ENCODE assay signal across 8 mouse cellular contexts in genomic region chr5:91074026-91074425, GRCm38 (mm10). TPM values are rescaled to one million over a fixed set of nuclear protein-coding genes. Genes with fewer than 3 reads are reported as not detected.
DNase-seq lines count a peak whose midpoint lies in the region; ATAC-seq lines count a peak whose summit lies in the region.

No protein-coding gene starts in this region.

- H3K4me3 ChIP-seq in embryonic facial prominence, embryonic 11.5 days (ENCODE audit: low read depth, low read length): no peak overlapping the region; the same call in 1 of the 2 replicates
- peak overlapping the region; percentile 25 for H3K4me3 ChIP-seq in forebrain, embryonic 14.5 days (ENCODE audit: low read depth, low read length)
- H3K4me3 ChIP-seq in intestine, embryonic 14.5 days (ENCODE audit: low read depth, low read length): peak overlapping the region; percentile 26
- peak overlapping the region; percentile 34 for H3K4me3 ChIP-seq in midbrain, embryonic 14.5 days (replicated peaks; ENCODE audit: low read depth, low read length)

- DNase-seq in embryonic facial prominence, embryonic 11.5 days (ENCODE audit: low spot score): no peak
- DNase-seq in forebrain, embryonic 14.5 days (ENCODE audit: low spot score): no peak
- DNase-seq in intestine, embryonic 14.5 days (ENCODE audit: low spot score): no peak
- DNase-seq in midbrain, embryonic 14.5 days: no peak
- no peak for DNase-seq in frontal cortex, postnatal 25 days (ENCODE audit: low spot score in 2 of 2)
- no peak for DNase-seq in kidney, adult 18-20 months
- DNase-seq in gastrocnemius, adult 8-10 months (ENCODE audit: low spot score in 2 of 2): no peak

- H3K27ac ChIP-seq in embryonic facial prominence, embryonic 11.5 days (replicated peaks; ENCODE audit: low read depth, low read length): no peak overlapping the region
- no peak overlapping the region for H3K27ac ChIP-seq in forebrain, embryonic 14.5 days (ENCODE audit: low read depth, low read length)
- H3K27ac ChIP-seq in intestine, embryonic 14.5 days (ENCODE audit: low read depth): no peak overlapping the region
- H3K27ac ChIP-seq in midbrain, embryonic 14.5 days (replicated peaks; ENCODE audit: low read depth, low read length): no peak overlapping the region

- peaks cover 3% of the 10 kb centered on the region for H3K27me3 ChIP-seq in embryonic facial prominence, embryonic 11.5 days (ENCODE audit: control insufficient read depth, insufficient read depth, low read length)
- peaks cover 11% of the 10 kb centered on the region for H3K27me3 ChIP-seq in forebrain, embryonic 14.5 days (replicated peaks; ENCODE audit: control insufficient read depth, insufficient read depth, low read length)
- H3K27me3 ChIP-seq in intestine, embryonic 14.5 days (replicated peaks; ENCODE audit: control insufficient read depth, insufficient read depth, low read length): peaks cover 10% of the 10 kb centered on the region; the same call in 1 of the 2 replicates
- H3K27me3 ChIP-seq in midbrain, embryonic 14.5 days (ENCODE audit: control insufficient read depth, insufficient read depth, low read length): no peaks in the 10 kb centered on the region

- no peaks in the 10 kb centered on the region for H3K4me1 ChIP-seq in embryonic facial prominence, embryonic 11.5 days (ENCODE audit: control insufficient read depth, insufficient read depth, low read length)
- peaks cover 2% of the 10 kb centered on the region; the same call in 1 of the 2 replicates for H3K4me1 ChIP-seq in forebrain, embryonic 14.5 days (ENCODE audit: control insufficient read depth, insufficient read depth, low read length)
- H3K4me1 ChIP-seq in intestine, embryonic 14.5 days (replicated peaks; ENCODE audit: control insufficient read depth, insufficient read depth, low read length): no peaks in the 10 kb centered on the region
- peaks cover 6% of the 10 kb centered on the region; the same call in 1 of the 2 replicates for H3K4me1 ChIP-seq in midbrain, embryonic 14.5 days (ENCODE audit: control insufficient read depth, insufficient read depth, low read length)

- peak overlapping the region; percentile 51 for H3K4me2 ChIP-seq in embryonic facial prominence, embryonic 11.5 days (ENCODE audit: low read depth, low read length)
- peak overlapping the region; percentile 60 for H3K4me2 ChIP-seq in forebrain, embryonic 14.5 days (ENCODE audit: low read length)
- H3K4me2 ChIP-seq in intestine, embryonic 14.5 days (ENCODE audit: low read length): peak overlapping the region; percentile 58
- H3K4me2 ChIP-seq in midbrain, embryonic 14.5 days (ENCODE audit: low read length): peak overlapping the region; percentile 64

- ATAC-seq in embryonic facial prominence, embryonic 11.5 days (replicated peaks; ENCODE audit: insufficient number of reproducible peaks, low FRiP score, low TSS enrichment, low read depth): no peak
- ATAC-seq in forebrain, embryonic 14.5 days: no peak
- ATAC-seq in intestine, embryonic 14.5 days (replicated peaks; ENCODE audit: low FRiP score, low TSS enrichment, low read depth): 0 out of 2 replicates have a peak, but pooled peaks have one; percentile 19
- ATAC-seq in midbrain, embryonic 14.5 days (ENCODE audit: low FRiP score, low TSS enrichment): no peak
- ATAC-seq in megakaryocyte progenitor cell, adult 5-6 weeks (replicated peaks; ENCODE audit: poor library complexity): no peak

- WGBS in embryonic facial prominence, embryonic 11.5 days: 40% methylated on average over 8 of the region's 8 CpGs
- whole genome bisulfite sequencing in forebrain, embryonic 14.5 days: 42% methylated on average over 8 of the region's 8 CpGs
- WGBS in intestine, embryonic 14.5 days: 36% methylated on average over 8 of the region's 8 CpGs
- 48% methylated on average over 8 of the region's 8 CpGs for WGBS in midbrain, embryonic 14.5 days

- H3K9ac ChIP-seq in embryonic facial prominence, embryonic 11.5 days (replicated peaks; ENCODE audit: low read length): no peak overlapping the region
- 0 out of 2 replicates have a peak overlapping the region, but pooled peaks have one; percentile 2 for H3K9ac ChIP-seq in forebrain, embryonic 14.5 days (ENCODE audit: low read length)
- H3K9ac ChIP-seq in intestine, embryonic 14.5 days (ENCODE audit: low read length): no peak overlapping the region
- peak overlapping the region; percentile 21; the same call in 1 of the 2 replicates for H3K9ac ChIP-seq in midbrain, embryonic 14.5 days (replicated peaks; ENCODE audit: low read length)

- H3K9me3 ChIP-seq in embryonic facial prominence, embryonic 11.5 days (replicated peaks; ENCODE audit: control insufficient read depth, low read length): no peaks in the 10 kb centered on the region
- H3K9me3 ChIP-seq in forebrain, embryonic 14.5 days (replicated peaks; ENCODE audit: control insufficient read depth, low read length): no peaks in the 10 kb centered on the region
- no peaks in the 10 kb centered on the region for H3K9me3 ChIP-seq in intestine, embryonic 14.5 days (ENCODE audit: control insufficient read depth, low read length)
- H3K9me3 ChIP-seq in midbrain, embryonic 14.5 days (ENCODE audit: control insufficient read depth, low read length): no peaks in the 10 kb centered on the region

- H3K36me3 ChIP-seq in embryonic facial prominence, embryonic 11.5 days (replicated peaks; ENCODE audit: control insufficient read depth, insufficient read depth, low read depth, low read length): no peaks in the 10 kb centered on the region
- H3K36me3 ChIP-seq in forebrain, embryonic 14.5 days (ENCODE audit: control insufficient read depth, insufficient read depth, low read length): no peaks in the 10 kb centered on the region
- no peaks in the 10 kb centered on the region for H3K36me3 ChIP-seq in intestine, embryonic 14.5 days (ENCODE audit: control insufficient read depth, insufficient read depth, low read length)
- no peaks in the 10 kb centered on the region for H3K36me3 ChIP-seq in midbrain, embryonic 14.5 days (ENCODE audit: control insufficient read depth, insufficient read depth, low read length)

RNA-seq across cellular contexts. Expression of gene Ereg, which starts 0.4 kb away (rescaled TPM):
- polyA plus RNA-seq in embryonic facial prominence, embryonic 11.5 days (2014; fragmentation: Nextera tagmentation; extraction: Ambion mirVana): 0.08 TPM in 1 of 2 replicates, not detected in the other
- polyA plus RNA-seq in forebrain, embryonic 14.5 days (2014; fragmentation: Nextera tagmentation; extraction: Ambion mirVana): not detected in 2 replicates
- 0.94 and 1.1 TPM in 2 replicates for polyA plus RNA-seq in intestine, embryonic 14.5 days (2014; fragmentation: Nextera tagmentation; extraction: Ambion mirVana)
- not detected in 2 replicates for polyA plus RNA-seq in midbrain, embryonic 14.5 days (2014; fragmentation: Nextera tagmentation; extraction: Ambion mirVana)
- not detected in 2 replicates for total RNA-seq in megakaryocyte progenitor cell, adult 5-6 weeks (2015)
- total RNA-seq in megakaryocyte progenitor cell, adult 5-6 weeks (2017): not detected in 2 replicates
- not detected for total RNA-seq in gastrocnemius, adult 8-10 months (2022)

RNA-seq across cellular contexts. Expression of gene Epgn, which starts 46.8 kb away (rescaled TPM):
- 0.31 TPM in 1 of 2 replicates, not detected in the other for polyA plus RNA-seq in embryonic facial prominence, embryonic 11.5 days (2014; fragmentation: Nextera tagmentation; extraction: Ambion mirVana)
- polyA plus RNA-seq in forebrain, embryonic 14.5 days (2014; fragmentation: Nextera tagmentation; extraction: Ambion mirVana): 0.16 and 0.25 TPM in 2 replicates
- polyA plus RNA-seq in intestine, embryonic 14.5 days (2014; fragmentation: Nextera tagmentation; extraction: Ambion mirVana): 0.09 TPM in 1 of 2 replicates, not detected in the other
- 0.28 TPM in 1 of 2 replicates, not detected in the other for polyA plus RNA-seq in midbrain, embryonic 14.5 days (2014; fragmentation: Nextera tagmentation; extraction: Ambion mirVana)
- total RNA-seq in megakaryocyte progenitor cell, adult 5-6 weeks (2015): 0.20 TPM in 1 of 2 replicates, not detected in the other
- 0.29 TPM in 1 of 2 replicates, not detected in the other for total RNA-seq in megakaryocyte progenitor cell, adult 5-6 weeks (2017)
- total RNA-seq in gastrocnemius, adult 8-10 months (2022): under 1 TPM; 0.27 to 0.90 (median 0.50) TPM

Comparison
In these comparisons a context has a peak if more than half of its experiments do, and no peak if none do; other contexts are left out.
1. H3K9ac ChIP-seq: peak in forebrain, embryonic 14.5 days (single experiment) and midbrain, embryonic 14.5 days (single experiment); none in embryonic facial prominence, embryonic 11.5 days (single experiment) and intestine, embryonic 14.5 days (single experiment).
2. Peak in every context shown above with its lines, with median percentiles within 50 percentile points of each other: H3K4me2 ChIP-seq.